Mouse (Mus musculus) MEL (cell line): ENCODE measurements at regions not wholly inside any gene's neighbourhood (a gene's known extent, or its start where the extent isn't known, plus 50 kb on each side); places are given as distances from the start of the nearest gene placed in this dataset.

Experiments
- DNase-seq: peaks from one replicate; pipeline ENCODE4 v3.0.0; 2011; ENCODE audit warnings: low read depth, low spot score
- H3K27ac ChIP-seq: 2 replicates; pipeline ENCODE4 v1.5.1; 2012; ENCODE audit warnings: low read depth, mild to moderate bottlenecking, control low read depth, low read length, moderate library complexity; ENCODE audit not compliant: control insufficient read depth
- H3K27me3 ChIP-seq, 2 experiments: fragments of 150-350 bp in 1 of 2; sonication (generic) in 1 of 2; 2 replicates each; pipeline ENCODE4 v1.6.1; 2012; ENCODE audit warnings: low read length in 2 of 2, mild to moderate bottlenecking in 2 of 2, improper control_type of control experiment in 1 of 2, moderate library complexity in 1 of 2; ENCODE audit not compliant: insufficient read depth in 2 of 2, control insufficient read depth in 1 of 2
- H3K36me3 ChIP-seq, 2 experiments: 2 replicates each; pipeline ENCODE4 v1.6.1; 2012 to 2014; ENCODE audit warnings: low read length in 2 of 2, improper control_type of control experiment in 1 of 2, inconsistent platforms in 1 of 2, mild to moderate bottlenecking in 1 of 2; ENCODE audit not compliant: insufficient read depth in 2 of 2, control insufficient read depth in 1 of 2
- H3K4me1 ChIP-seq, 2 experiments: fragments of 150-350 bp in 1 of 2; sonication (generic) in 1 of 2; 2 replicates each; pipeline ENCODE4 v1.6.1; 2012; ENCODE audit warnings: low read length in 2 of 2, improper control_type of control experiment in 1 of 2, mild to moderate bottlenecking in 1 of 2; ENCODE audit not compliant: insufficient read depth in 2 of 2, control insufficient read depth in 1 of 2
- H3K4me3 ChIP-seq, 2 experiments: fragments of 150-350 bp in 1 of 2; sonication (generic) in 1 of 2; 2 replicates each; pipeline ENCODE4 v1.5.1; 2012; ENCODE audit warnings: low read depth in 2 of 2, low read length in 2 of 2, mild to moderate bottlenecking in 2 of 2, moderate library complexity in 2 of 2, control low read depth in 1 of 2, improper control_type of control experiment in 1 of 2; ENCODE audit not compliant: control insufficient read depth in 1 of 2, insufficient read depth in 1 of 2
- H3K79me2 ChIP-seq: 2 replicates; pipeline ENCODE4 v1.6.1; 2012; ENCODE audit warnings: mild to moderate bottlenecking, low read length, moderate library complexity; ENCODE audit not compliant: control insufficient read depth, poor library complexity, insufficient read depth
- H3K9ac ChIP-seq: 2 replicates; pipeline ENCODE4 v1.6.1; 2012; ENCODE audit warnings: low read depth, mild to moderate bottlenecking, control low read depth, low read length, moderate library complexity; ENCODE audit not compliant: control insufficient read depth, poor library complexity, severe bottlenecking
- H3K9me3 ChIP-seq: fragments of 150-350 bp; sonication (generic); replicated peaks from 2 replicates; pipeline ENCODE4 v1.6.1; 2012; ENCODE audit warnings: mild to moderate bottlenecking, low read length, improper control_type of control experiment, moderate library complexity; ENCODE audit not compliant: insufficient read depth
- ELF1 ChIP-seq: IDR thresholded peaks from 2 replicates; pipeline ENCODE4 v1.6.1; 2014; ENCODE audit warnings: low read depth, mild to moderate bottlenecking, inconsistent platforms, low read length, improper control_type of control experiment, moderate library complexity
- EP300 ChIP-seq, 2 experiments: IDR thresholded peaks; 2 replicates each; pipeline ENCODE4 v1.6.1; 2011; ENCODE audit warnings: improper control_type of control experiment in 2 of 2, low read length in 2 of 2, low read depth in 1 of 2, mild to moderate bottlenecking in 1 of 2
- ETS1 ChIP-seq: IDR thresholded peaks from 2 replicates; pipeline ENCODE4 v1.6.1; 2012; ENCODE audit warnings: low read depth, mild to moderate bottlenecking, inconsistent platforms, low read length, improper control_type of control experiment, moderate library complexity
- GABPA ChIP-seq: IDR thresholded peaks from 2 replicates; pipeline ENCODE4 v1.6.1; 2012; ENCODE audit warnings: low read depth, mild to moderate bottlenecking, inconsistent platforms, low read length, improper control_type of control experiment, moderate library complexity
- GATA1 ChIP-seq: IDR thresholded peaks from 2 replicates; pipeline ENCODE4 v1.6.1; 2011; ENCODE audit warnings: low read depth, low read length, improper control_type of control experiment
- HCFC1 ChIP-seq: IDR thresholded peaks from 2 replicates; pipeline ENCODE4 v1.6.1; 2012; ENCODE audit warnings: low read depth, mild to moderate bottlenecking, inconsistent platforms, low read length, improper control_type of control experiment, moderate library complexity
- JUND ChIP-seq: IDR thresholded peaks from 2 replicates; pipeline ENCODE4 v1.6.1; 2011; ENCODE audit warnings: low read depth, mild to moderate bottlenecking, improper control_type of control experiment, low read length
- MAZ ChIP-seq: IDR thresholded peaks from 2 replicates; pipeline ENCODE4 v1.6.1; 2012; ENCODE audit warnings: low read depth, mild to moderate bottlenecking, inconsistent platforms, low read length, improper control_type of control experiment
- MYB ChIP-seq: IDR thresholded peaks from 2 replicates; pipeline ENCODE4 v1.6.1; 2011; ENCODE audit warnings: mild to moderate bottlenecking, low read depth, low read length, improper control_type of control experiment
- MYC ChIP-seq: IDR thresholded peaks from 2 replicates; pipeline ENCODE4 v1.6.1; 2011; ENCODE audit warnings: low read depth, mild to moderate bottlenecking, low read length, improper control_type of control experiment, moderate library complexity
- NELFE ChIP-seq: IDR thresholded peaks from 2 replicates; pipeline ENCODE4 v1.6.1; 2011; ENCODE audit warnings: low read depth, low read length, improper control_type of control experiment
- NRF1 ChIP-seq: IDR thresholded peaks from 2 replicates; pipeline ENCODE4 v1.6.1; 2014; ENCODE audit warnings: low read depth, mild to moderate bottlenecking, inconsistent platforms, low read length, improper control_type of control experiment, moderate library complexity; ENCODE audit not compliant: poor library complexity, insufficient read depth, severe bottlenecking
- RAD21 ChIP-seq: IDR thresholded peaks from 2 replicates; pipeline ENCODE4 v1.6.1; 2011; ENCODE audit warnings: mild to moderate bottlenecking, low read depth, low read length, improper control_type of control experiment
- SIN3A ChIP-seq: IDR thresholded peaks from 2 replicates; pipeline ENCODE4 v1.6.1; 2012; ENCODE audit warnings: low read length, improper control_type of control experiment, inconsistent platforms
- SMC3 ChIP-seq: IDR thresholded peaks from 2 replicates; pipeline ENCODE4 v1.6.1; 2011; ENCODE audit warnings: low read depth, low read length, improper control_type of control experiment
- TAL1 ChIP-seq: IDR thresholded peaks from 2 replicates; pipeline ENCODE4 v1.6.1; 2012; ENCODE audit warnings: mild to moderate bottlenecking, inconsistent platforms, low read length, moderate library complexity, mixed read lengths
- TCF12 ChIP-seq: IDR thresholded peaks from 2 replicates; pipeline ENCODE4 v1.6.1; 2014; ENCODE audit warnings: low read depth, mild to moderate bottlenecking, inconsistent platforms, low read length, improper control_type of control experiment, moderate library complexity
- USF1 ChIP-seq: IDR thresholded peaks from 2 replicates; pipeline ENCODE4 v1.6.1; 2014; ENCODE audit warnings: low read depth, mild to moderate bottlenecking, inconsistent platforms, low read length, improper control_type of control experiment, moderate library complexity
- ZMIZ1 ChIP-seq: IDR thresholded peaks from 2 replicates; pipeline ENCODE4 v1.6.1; 2012; ENCODE audit warnings: low read depth, mild to moderate bottlenecking, inconsistent platforms, low read length, improper control_type of control experiment, moderate library complexity

GRCm38 (mm10) chr4:137194106-137194505, 83.2 kb upstream of the Wnt4 start:
- TF ChIP-seq HCFC1, result no peak
- TF ChIP-seq SIN3A, result no peak
- TF ChIP-seq NRF1, result no peak
- no peak for TF ChIP-seq ZMIZ1
- TF ChIP-seq GATA1, result no peak
- TF ChIP-seq MYB, result no peak
- no peak for TF ChIP-seq MYC
- no peak for TF ChIP-seq USF1
- TF ChIP-seq NELFE, result no peak
- no peak for TF ChIP-seq EP300 (IDR thresholded peaks at IDR 0.05; ENCODE audit: low read depth in 1 of 2, low read length in 2 of 2)
- no peak for TF ChIP-seq SMC3
- no peak for TF ChIP-seq RAD21
- TF ChIP-seq MAZ, result no peak
- no peak for TF ChIP-seq TCF12
- no peak for TF ChIP-seq ELF1
- Histone ChIP-seq H3K79me2 (no peaks in the 10 kb centered on the region), H3K4me3 (no peak overlapping the region), H3K9ac (no peak overlapping the region), H3K9me3 (no peaks in the 10 kb centered on the region), H3K27ac (no peak overlapping the region), H3K4me1 (no peaks in the 10 kb centered on the region), H3K27me3 (no peaks in the 10 kb centered on the region), H3K36me3 (no peaks in the 10 kb centered on the region)
- DNase-seq, result no peak

GRCm38 (mm10) chr4:137190625-137191024, 86.7 kb upstream of the Wnt4 start:
- DNase-seq, result no peak
- Histone ChIP-seq H3K9me3 (no peaks in the 10 kb centered on the region), H3K4me3 (no peak overlapping the region), H3K4me1 (no peaks in the 10 kb centered on the region), H3K36me3 (no peaks in the 10 kb centered on the region), H3K27ac (no peak overlapping the region), H3K79me2 (no peaks in the 10 kb centered on the region), H3K9ac (no peak overlapping the region), H3K27me3 (no peaks in the 10 kb centered on the region)
- TF ChIP-seq ETS1 (no peak), GATA1 (no peak), GABPA (no peak)

GRCm38 (mm10) chr4:137189801-137190200, 87.5 kb upstream of the Wnt4 start:
- Histone ChIP-seq H3K9me3 (no peaks in the 10 kb centered on the region), H3K79me2 (no peaks in the 10 kb centered on the region), H3K27me3 (no peaks in the 10 kb centered on the region), H3K27ac (no peak overlapping the region), H3K4me3 (no peak overlapping the region), H3K36me3 (no peaks in the 10 kb centered on the region), H3K4me1 (no peaks in the 10 kb centered on the region), H3K9ac (no peak overlapping the region)
- no peak for DNase-seq
- no peak for TF ChIP-seq JUND
- TF ChIP-seq SIN3A, result no peak
- TF ChIP-seq HCFC1, result no peak
- TF ChIP-seq USF1, result no peak
- TF ChIP-seq EP300 (IDR thresholded peaks at IDR 0.05; ENCODE audit: low read depth in 1 of 2, low read length in 2 of 2), result no peak
- TF ChIP-seq RAD21, result no peak
- no peak for TF ChIP-seq SMC3
- no peak for TF ChIP-seq TAL1
